20 mouse cellular contexts compared by ENCODE assay signal in the genomic region with DNA sequence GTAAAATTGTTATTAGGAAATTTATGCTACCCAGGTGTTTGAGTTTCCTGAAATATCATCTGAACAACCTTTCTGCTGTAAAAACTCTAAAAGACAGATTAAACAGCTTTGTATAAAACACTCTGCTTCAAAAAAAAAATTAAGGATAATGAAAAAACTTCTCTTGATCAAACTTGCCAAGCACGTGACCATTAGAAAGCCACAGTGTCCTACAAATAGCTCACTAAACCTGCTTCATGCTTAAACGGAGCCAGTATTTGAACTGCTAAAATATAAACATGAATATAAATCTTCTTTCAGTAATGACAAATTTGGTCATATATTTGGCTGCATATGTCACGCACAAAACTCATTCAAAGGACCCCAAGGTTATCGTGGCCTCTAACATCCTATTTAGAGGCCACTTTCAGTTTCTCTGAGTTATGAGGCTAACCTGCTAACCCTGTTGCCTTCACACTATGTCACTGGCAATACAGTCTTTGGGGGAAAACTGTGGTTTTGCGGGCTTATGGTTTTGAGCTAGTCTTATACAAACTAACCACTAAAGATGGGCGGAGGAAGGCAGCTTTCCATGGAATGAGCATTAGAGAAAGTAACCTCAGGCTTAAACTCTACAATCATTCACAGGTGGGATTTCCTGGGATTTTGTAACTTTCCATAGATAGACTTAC.
"Had no signal": no experiment of that assay in that cellular context is flagged by ENCODE, and none has a peak within 500 bp of the region (broad histone marks: within the 10 kb centered on the region; RNA-seq: fewer than 3 reads in every experiment).

No protein-coding gene starts in this region.

- H3K36me3 ChIP-seq: limb, embryonic 12.5 days; limb, embryonic 15.5 days; midbrain, embryonic 12.5 days; midbrain, embryonic 15.5 days; neural tube, embryonic 13.5 days; stomach, embryonic 15.5 days had no signal

- H3K27ac ChIP-seq: limb, embryonic 12.5 days; limb, embryonic 15.5 days; liver, embryonic 14.5 days; macrophage; midbrain, embryonic 12.5 days; midbrain, embryonic 15.5 days; neural tube, embryonic 13.5 days; stomach, embryonic 15.5 days had no signal

- ATAC-seq: liver, postnatal 0 days; lung, postnatal 0 days; midbrain, embryonic 15.5 days had no signal

- H3K27me3 ChIP-seq: limb, embryonic 12.5 days; limb, embryonic 15.5 days; midbrain, embryonic 12.5 days; midbrain, embryonic 15.5 days; neural tube, embryonic 13.5 days; stomach, embryonic 15.5 days had no signal

- H3K4me1 ChIP-seq: limb, embryonic 12.5 days; limb, embryonic 15.5 days; midbrain, embryonic 12.5 days; midbrain, embryonic 15.5 days; neural tube, embryonic 13.5 days; stomach, embryonic 15.5 days had no signal

- H3K4me2 ChIP-seq: limb, embryonic 12.5 days; limb, embryonic 15.5 days; liver, embryonic 11.5 days; lung, embryonic 14.5 days; midbrain, embryonic 12.5 days; midbrain, embryonic 15.5 days; neural tube, embryonic 13.5 days; stomach, embryonic 15.5 days had no signal

- DNase-seq: kidney, postnatal 10 days; kidney, postnatal 36 days; left cerebral cortex, postnatal 4 days; liver, postnatal 0 days; lung, embryonic 14.5 days; retina, postnatal 1 day; right cerebral cortex, postnatal 25 days; spleen, adult 18-20 months; thymus, adult 18-20 months; thymus, postnatal 4 days had no signal

- H3K9me3 ChIP-seq: limb, embryonic 12.5 days; limb, embryonic 15.5 days; midbrain, embryonic 12.5 days; midbrain, embryonic 15.5 days; neural tube, embryonic 13.5 days; stomach, embryonic 15.5 days had no signal

- H3K9ac ChIP-seq: limb, embryonic 12.5 days; limb, embryonic 15.5 days; liver, embryonic 14.5 days; liver, postnatal 0 days; lung, embryonic 14.5 days; midbrain, embryonic 12.5 days; midbrain, embryonic 15.5 days; neural tube, embryonic 13.5 days; stomach, embryonic 15.5 days had no signal

- H3K4me3 ChIP-seq: limb, embryonic 12.5 days; limb, embryonic 15.5 days; midbrain, embryonic 12.5 days; midbrain, embryonic 15.5 days; neural tube, embryonic 13.5 days; stomach, embryonic 15.5 days had no signal
